Mouse (Mus musculus) midbrain, embryonic 16.5 days (tissue): ENCODE results near the gene Acss1. TPM values are rescaled to one million over a fixed set of nuclear protein-coding genes. Genes with fewer than 3 reads are reported as not detected.

Experiments
- ATAC-seq: fragments of 200-750 bp; cut with Nextera tagmentation; 2 replicates; pipeline ENCODE4 v1.8.0; 2017; ENCODE audit warnings: moderate TSS enrichment
- H3K27ac ChIP-seq: fragments of 300-500 bp; sonication (generic); 2 replicates; pipeline ENCODE4 v1.5.1; 2014; ENCODE audit warnings: mild to moderate bottlenecking, low read length, mixed read lengths
- H3K27me3 ChIP-seq: fragments of 300-500 bp; sonication (generic); 2 replicates; pipeline ENCODE4 v1.6.1; 2014; ENCODE audit warnings: low read depth, low read length, mixed read lengths; ENCODE audit not compliant: control insufficient read depth, insufficient read depth
- H3K36me3 ChIP-seq: fragments of 300-500 bp; sonication (generic); 2 replicates; pipeline ENCODE4 v1.6.1; 2014; ENCODE audit warnings: mild to moderate bottlenecking, low read length, moderate library complexity, mixed read lengths; ENCODE audit not compliant: control insufficient read depth, insufficient read depth
- H3K4me1 ChIP-seq: fragments of 300-500 bp; sonication (generic); 2 replicates; pipeline ENCODE4 v1.6.1; 2014; ENCODE audit warnings: mild to moderate bottlenecking, low read length, mixed read lengths; ENCODE audit not compliant: control insufficient read depth, insufficient read depth
- H3K4me2 ChIP-seq: fragments of 300-500 bp; sonication (generic); 2 replicates; pipeline ENCODE4 v1.6.1; 2014; ENCODE audit warnings: mild to moderate bottlenecking, low read length, mixed read lengths
- H3K4me3 ChIP-seq: fragments of 300-500 bp; sonication (generic); 2 replicates; pipeline ENCODE4 v1.5.1; 2014; ENCODE audit warnings: low read depth, mild to moderate bottlenecking, low read length, moderate library complexity, mixed read lengths
- H3K9ac ChIP-seq: fragments of 300-500 bp; sonication (generic); 2 replicates; pipeline ENCODE4 v1.6.1; 2014; ENCODE audit warnings: low read depth, low read length, mixed read lengths
- H3K9me3 ChIP-seq: fragments of 300-500 bp; sonication (generic); replicated peaks from 2 replicates; pipeline ENCODE4 v1.6.1; 2014; ENCODE audit warnings: mild to moderate bottlenecking, low read length, mixed read lengths; ENCODE audit not compliant: control insufficient read depth, poor library complexity, severe bottlenecking
- WGBS: fragments of 180-500 bp; shearing (Covaris S2); extraction: QIAGEN DNeasy Blood & Tissue Kit; methylation state at CpG from one replicate; pipeline ENCODE4 v1.1.7; 2014; 5-methylcytosine and 5-hydroxymethylcytosine counted together
- polyA plus RNA-seq: library from polyadenylated mRNA; unstranded; fragments of >200 nt; fragmentation: Nextera tagmentation; extraction: Ambion mirVana; gene quantifications from 2 replicates; pipeline ENCODE4 v1.2.1, GENCODE M21; 2015

The Acss1 gene
- polyA plus RNA-seq, 1 experiment from 2014 or later: 20.5 TPM

DNA sequence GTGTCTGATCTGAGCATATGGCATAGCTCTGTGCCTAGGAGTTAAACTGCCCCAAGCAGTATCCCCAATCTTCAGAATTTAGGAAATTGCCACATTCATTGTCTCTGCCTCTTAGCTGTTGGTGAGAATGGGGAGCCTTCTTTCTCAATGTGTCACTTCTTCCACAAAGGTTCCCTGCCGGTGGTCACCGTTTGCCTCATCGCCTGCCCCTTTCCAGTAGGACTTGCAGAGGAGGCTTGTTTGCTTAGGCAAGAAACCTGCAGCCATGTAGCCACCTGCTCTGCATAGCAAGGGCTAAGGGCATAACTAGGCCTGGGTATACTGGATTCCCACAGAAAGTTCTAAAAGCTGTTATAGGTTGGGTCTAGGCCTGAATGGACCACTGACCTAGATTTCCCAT is 95.8 kb downstream of the Acss1 start:
- H3K36me3 ChIP-seq: no peaks in the 10 kb centered on the region
- ATAC-seq: no peak
- H3K4me2 ChIP-seq: no peak overlapping the region
- no peaks in the 10 kb centered on the region for H3K27me3 ChIP-seq
- no peak overlapping the region for H3K4me3 ChIP-seq
- H3K9me3 ChIP-seq: no peaks in the 10 kb centered on the region
- no peak overlapping the region for H3K27ac ChIP-seq
- H3K4me1 ChIP-seq: no peaks in the 10 kb centered on the region
- H3K9ac ChIP-seq: no peak overlapping the region
- WGBS: 97% methylated on average over 3 of the region's 3 CpGs

DNA sequence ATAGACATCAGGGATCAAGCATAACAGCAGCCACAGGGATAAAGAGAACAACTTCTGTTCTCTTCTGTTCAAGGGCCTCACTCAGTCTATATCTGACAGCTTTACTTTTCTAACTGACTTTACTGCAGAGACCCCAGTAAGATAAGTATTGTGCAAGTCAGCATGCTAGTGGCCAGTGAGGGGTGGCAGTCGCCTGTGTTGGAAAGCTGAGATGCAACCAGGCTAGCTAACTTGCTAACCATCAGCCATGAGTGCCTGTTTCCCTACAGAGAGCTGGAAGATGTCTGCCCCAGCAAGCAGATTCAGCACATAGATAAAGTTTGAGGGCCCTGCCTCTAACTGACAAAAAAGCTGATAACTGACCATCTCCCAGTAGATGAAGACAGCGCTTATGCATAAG is 97.5 kb downstream of the Acss1 start:
- WGBS: 92% methylated on average over 2 of the region's 2 CpGs

DNA sequence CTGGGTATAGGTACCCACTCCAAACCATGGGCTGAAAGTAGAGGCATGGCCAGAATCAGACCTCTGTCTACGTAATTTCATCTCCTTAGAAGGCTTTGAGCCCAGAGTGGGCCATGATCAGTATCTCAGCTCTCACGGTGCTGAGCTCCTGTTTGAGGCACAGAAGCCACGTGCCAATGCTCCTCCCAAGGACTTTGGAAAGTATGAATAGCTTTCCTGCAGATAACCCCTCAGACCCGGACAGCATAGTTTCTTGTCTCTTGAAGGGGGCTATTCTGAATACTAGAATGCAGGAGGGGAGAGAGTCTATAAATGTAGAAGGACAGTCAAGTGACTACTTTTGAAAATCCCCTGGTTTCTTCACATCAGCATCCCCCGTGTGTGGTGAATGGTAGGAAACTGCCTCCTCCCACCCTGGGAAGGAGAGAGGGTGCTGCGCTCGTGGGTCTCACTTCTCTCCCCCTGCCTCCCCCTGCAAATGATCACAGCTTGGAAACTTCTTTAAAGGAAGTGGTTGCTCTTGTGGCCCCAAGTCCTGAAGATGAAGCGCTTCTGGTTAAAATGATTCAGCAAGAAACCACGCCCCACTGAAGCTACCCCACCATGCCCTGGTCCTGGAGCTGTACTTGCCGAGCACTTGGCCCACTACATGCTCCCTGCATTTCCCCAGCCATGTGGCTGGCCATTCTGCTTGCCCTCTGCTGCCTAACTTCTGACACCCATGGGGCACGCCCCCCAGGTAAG is 98.3 kb downstream of the Acss1 start, which contains the start of gene Cst7:
TSS of gene Cst7 (plus strand) at position 569 of the 744 bp plus-strand sequence.
- no peaks in the 10 kb centered on the region for H3K4me1 ChIP-seq
- H3K27me3 ChIP-seq: no peaks in the 10 kb centered on the region
- ATAC-seq: no peak
- H3K36me3 ChIP-seq: no peaks in the 10 kb centered on the region
- no peak within 1 kb of the TSS for H3K9ac ChIP-seq
- H3K4me2 ChIP-seq: no peak within 1 kb of the TSS
- H3K4me3 ChIP-seq: no peak within 1 kb of the TSS
- WGBS: 76% methylated on average over 11 of the region's 11 CpGs
- H3K27ac ChIP-seq: no peak within 1 kb of the TSS
- no peaks in the 10 kb centered on the region for H3K9me3 ChIP-seq

More for the DNA sequence above, 97.5 kb downstream of the Acss1 start:
- no peaks in the 10 kb centered on the region for H3K27me3 ChIP-seq
- no peak overlapping the region for H3K4me2 ChIP-seq
- no peak overlapping the region for H3K9ac ChIP-seq
- no peak overlapping the region for H3K4me3 ChIP-seq
- no peak for ATAC-seq
- no peaks in the 10 kb centered on the region for H3K36me3 ChIP-seq
- H3K9me3 ChIP-seq: no peaks in the 10 kb centered on the region
- H3K4me1 ChIP-seq: no peaks in the 10 kb centered on the region
- no peak overlapping the region for H3K27ac ChIP-seq

Other genes starting within 250 kb of the Acss1 start
- gene Zfp442, start 217.0 kb downstream of the Acss1 start, polyA plus RNA-seq: 7.5 and 8.6 TPM in 2 replicates
- 0.08 TPM in 1 of 2 replicates, not detected in the other for gene Zfp345, start 183.4 kb downstream of the Acss1 start, polyA plus RNA-seq
- gene Cst7, start 98.1 kb downstream of the Acss1 start, polyA plus RNA-seq: 0.44 TPM in 1 of 2 replicates, not detected in the other
- 37.3 and 38.3 TPM in 2 replicates for gene Apmap, start 59.9 kb downstream of the Acss1 start, polyA plus RNA-seq
- 0.06 and 0.07 TPM in 2 replicates for gene Vsx1, start 20.9 kb upstream of the Acss1 start, polyA plus RNA-seq
- 75.3 and 85.7 TPM in 2 replicates for gene Entpd6, start 80.5 kb upstream of the Acss1 start, polyA plus RNA-seq
- gene Pygb, start 118.2 kb upstream of the Acss1 start, polyA plus RNA-seq: 108 and 133 TPM in 2 replicates
- gene Abhd12, start 236.2 kb upstream of the Acss1 start, polyA plus RNA-seq: 112 and 127 TPM in 2 replicates
- 9.9 and 11.2 TPM in 2 replicates for gene Gins1, start 236.9 kb upstream of the Acss1 start, polyA plus RNA-seq